In the genomic region with DNA sequence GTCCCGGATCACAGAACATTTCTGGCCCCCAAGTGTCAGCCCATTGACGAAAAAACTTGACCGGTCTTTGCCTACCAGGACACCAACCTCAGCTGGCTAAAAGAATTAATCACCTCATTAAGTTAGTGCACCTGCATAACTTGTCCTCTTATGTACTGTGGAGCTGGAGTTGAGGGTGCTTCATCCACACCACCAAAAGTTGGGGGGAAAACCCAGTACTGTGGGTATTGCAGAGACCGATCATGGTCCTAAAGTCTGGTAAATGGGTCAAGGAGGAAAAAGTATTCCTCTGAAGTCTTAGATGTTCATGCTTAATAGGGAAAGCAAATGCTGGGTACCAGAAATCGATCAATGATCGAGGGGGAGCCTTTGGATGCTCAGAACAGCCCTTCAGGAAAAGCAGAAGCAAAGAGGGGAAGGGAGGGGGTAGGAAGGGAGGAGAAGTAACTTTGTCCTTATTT, we compare ENCODE assay signal across 7 mouse cellular contexts. TPM values are rescaled to one million over a fixed set of nuclear protein-coding genes. Genes with fewer than 3 reads are reported as not detected.
A peak's percentile ranks its signal among the peaks of the same experiment; 100 is the strongest.
DNase-seq lines count a peak whose midpoint lies in the region; ATAC-seq and TF ChIP-seq lines count a peak whose summit lies in the region.

No protein-coding gene starts in this region.

- peak overlapping the region; percentile 98 for H3K4me2 ChIP-seq in forebrain, embryonic 16.5 days (ENCODE audit: low read length)
- peak overlapping the region; percentile 99 for H3K4me2 ChIP-seq in liver, embryonic 15.5 days
- H3K4me2 ChIP-seq in stomach, postnatal 0 days (replicated peaks; ENCODE audit: low read depth), result peak overlapping the region; percentile 90

- TF ChIP-seq EP300 in stomach, postnatal 0 days (optimal IDR thresholded peaks at IDR 0.05), result no peak

- no peak for ATAC-seq in forebrain, embryonic 16.5 days
- ATAC-seq in liver, embryonic 15.5 days (ENCODE audit: insufficient read depth), result no peak
- ATAC-seq in stomach, postnatal 0 days (ENCODE audit: low FRiP score, low TSS enrichment), result no peak

- H3K9me3 ChIP-seq in forebrain, embryonic 16.5 days (ENCODE audit: control insufficient read depth, low read length), result no peaks in the 10 kb centered on the region
- no peaks in the 10 kb centered on the region for H3K9me3 ChIP-seq in liver, embryonic 15.5 days (replicated peaks)
- no peaks in the 10 kb centered on the region for H3K9me3 ChIP-seq in stomach, postnatal 0 days (ENCODE audit: control insufficient read depth, low read length)

- no peak for DNase-seq in spleen, adult 2 months (ENCODE audit: low read depth in 1 of 2, low spot score in 2 of 2)
- DNase-seq in spleen, adult 18-20 months, result no peak
- no peak for DNase-seq in stomach, postnatal 0 days (ENCODE audit: low spot score)
- DNase-seq in adrenal gland, adult 2 months, result no peak
- DNase-seq in ovary, postnatal 14 days (ENCODE audit: low spot score), result no peak

- peaks cover 32% of the 10 kb centered on the region; the same call in 1 of the 2 replicates for H3K4me1 ChIP-seq in spleen, adult 2 months (ENCODE audit: control insufficient read depth, insufficient read depth, insufficient read length)
- H3K4me1 ChIP-seq in forebrain, embryonic 16.5 days (replicated peaks; ENCODE audit: control insufficient read depth, insufficient read depth, low read length), result peaks cover 47% of the 10 kb centered on the region
- peaks cover 83% of the 10 kb centered on the region for H3K4me1 ChIP-seq in liver, embryonic 15.5 days (replicated peaks)
- H3K4me1 ChIP-seq in stomach, postnatal 0 days (replicated peaks; ENCODE audit: control insufficient read depth, insufficient read depth), result peaks cover 5% of the 10 kb centered on the region

- peak overlapping the region; percentile 100 for H3K27ac ChIP-seq in spleen, adult 2 months (ENCODE audit: insufficient read depth, low read length)
- H3K27ac ChIP-seq in forebrain, embryonic 16.5 days (ENCODE audit: low read length), result peak overlapping the region; percentile 95; the same call in 1 of the 2 replicates
- peak overlapping the region; percentile 99 for H3K27ac ChIP-seq in liver, embryonic 15.5 days (replicated peaks)
- H3K27ac ChIP-seq in stomach, postnatal 0 days (replicated peaks), result peak overlapping the region; percentile 100

- peak overlapping the region; percentile 96 for H3K9ac ChIP-seq in forebrain, embryonic 16.5 days (replicated peaks; ENCODE audit: low read depth, low read length)
- peak overlapping the region; percentile 98 for H3K9ac ChIP-seq in liver, embryonic 15.5 days
- peak overlapping the region; percentile 99 for H3K9ac ChIP-seq in stomach, postnatal 0 days (ENCODE audit: low read length)

- TF ChIP-seq CTCF in spleen, adult 2 months (IDR thresholded peaks at IDR 0.05; ENCODE audit: extremely low read depth, insufficient read depth, insufficient read length, insufficient replicate concordance), result no peak
- no peak for TF ChIP-seq CTCF in stomach, postnatal 0 days (IDR thresholded peaks at IDR 0.05; ENCODE audit: low read depth)

- WGBS in spleen, adult 2 months, result 9% methylated on average over 6 of the region's 6 CpGs
- 65% methylated on average over 6 of the region's 6 CpGs for WGBS in forebrain, embryonic 16.5 days
- 13% methylated on average over 6 of the region's 6 CpGs for WGBS in liver, embryonic 15.5 days (ENCODE audit: insufficient replicate concordance)
- 23% methylated on average over 6 of the region's 6 CpGs for WGBS in stomach, postnatal 0 days

- no peak for TF ChIP-seq POLR2A in spleen, adult 2 months (IDR thresholded peaks at IDR 0.05; ENCODE audit: low read depth, low read length)

- peaks cover 44% of the 10 kb centered on the region for H3K36me3 ChIP-seq in spleen, adult 2 months (ENCODE audit: control insufficient read depth, insufficient read depth, low read length)
- peaks cover 23% of the 10 kb centered on the region for H3K36me3 ChIP-seq in forebrain, embryonic 16.5 days (ENCODE audit: control insufficient read depth, insufficient read depth)
- H3K36me3 ChIP-seq in liver, embryonic 15.5 days (replicated peaks), result peaks cover 44% of the 10 kb centered on the region
- peaks cover 14% of the 10 kb centered on the region for H3K36me3 ChIP-seq in stomach, postnatal 0 days (ENCODE audit: control insufficient read depth, insufficient read depth, low read length)

- peak overlapping the region; percentile 99 for H3K4me3 ChIP-seq in spleen, adult 2 months (ENCODE audit: extremely low read depth, insufficient read depth, insufficient read length)
- H3K4me3 ChIP-seq in forebrain, embryonic 16.5 days (replicated peaks; ENCODE audit: low read length), result peak overlapping the region; percentile 100
- H3K4me3 ChIP-seq in liver, embryonic 15.5 days (replicated peaks), result peak overlapping the region; percentile 99
- peak overlapping the region; percentile 100 for H3K4me3 ChIP-seq in stomach, postnatal 0 days (ENCODE audit: low read depth, low read length)

- H3K27me3 ChIP-seq in spleen, adult 2 months (ENCODE audit: control insufficient read depth, insufficient read depth, low read length), result no peaks in the 10 kb centered on the region
- H3K27me3 ChIP-seq in forebrain, embryonic 16.5 days (replicated peaks; ENCODE audit: control insufficient read depth, insufficient read depth, low read length), result no peaks in the 10 kb centered on the region
- peaks cover 16% of the 10 kb centered on the region for H3K27me3 ChIP-seq in liver, embryonic 15.5 days
- H3K27me3 ChIP-seq in stomach, postnatal 0 days (ENCODE audit: control insufficient read depth, insufficient read depth, low read length), result no peaks in the 10 kb centered on the region

RNA-seq across cellular contexts. Expression of a gene that starts 1.5 kb away (rescaled TPM):
- polyA plus RNA-seq in spleen, adult 2 months (2012; rRNA removed), result 2,122 and 3,201 TPM in 2 replicates
- polyA plus RNA-seq in forebrain, embryonic 16.5 days (2015; fragmentation: Nextera tagmentation; extraction: Ambion mirVana), result 642 and 656 TPM in 2 replicates
- 927 and 1,040 TPM in 2 replicates for polyA plus RNA-seq in liver, embryonic 15.5 days (2015; fragmentation: Nextera tagmentation; extraction: Ambion mirVana)
- polyA plus RNA-seq in stomach, postnatal 0 days (2015; fragmentation: Nextera tagmentation; extraction: Ambion mirVana), result 1,446 and 1,550 TPM in 2 replicates
- 100 to 1,000 TPM; 833 to 893 TPM for total RNA-seq in adrenal gland, adult 2 months (2021)
- polyA plus RNA-seq in adrenal gland, adult 2 months (2012; rRNA removed), result 2,948 and 4,143 TPM in 2 replicates

RNA-seq across cellular contexts. Expression of a gene that starts 4.1 kb away (rescaled TPM):
- polyA plus RNA-seq in spleen, adult 2 months (2012; rRNA removed), result 15.3 and 20.0 TPM in 2 replicates
- 6.5 and 8.2 TPM in 2 replicates for polyA plus RNA-seq in forebrain, embryonic 16.5 days (2015; fragmentation: Nextera tagmentation; extraction: Ambion mirVana)
- 10.8 and 18.2 TPM in 2 replicates for polyA plus RNA-seq in liver, embryonic 15.5 days (2015; fragmentation: Nextera tagmentation; extraction: Ambion mirVana)
- 9.6 and 10.8 TPM in 2 replicates for polyA plus RNA-seq in stomach, postnatal 0 days (2015; fragmentation: Nextera tagmentation; extraction: Ambion mirVana)
- 10 to 100 TPM; 18.3 to 67.6 TPM for total RNA-seq in adrenal gland, adult 2 months (2021)
- polyA plus RNA-seq in adrenal gland, adult 2 months (2012; rRNA removed), result 8.0 and 16.9 TPM in 2 replicates

RNA-seq across cellular contexts. Expression of a gene that starts 5.6 kb away (rescaled TPM):
- 73.0 and 78.7 TPM in 2 replicates for polyA plus RNA-seq in spleen, adult 2 months (2012; rRNA removed)
- 159 and 174 TPM in 2 replicates for polyA plus RNA-seq in forebrain, embryonic 16.5 days (2015; fragmentation: Nextera tagmentation; extraction: Ambion mirVana)
- polyA plus RNA-seq in liver, embryonic 15.5 days (2015; fragmentation: Nextera tagmentation; extraction: Ambion mirVana), result 70.3 and 79.4 TPM in 2 replicates
- polyA plus RNA-seq in stomach, postnatal 0 days (2015; fragmentation: Nextera tagmentation; extraction: Ambion mirVana), result 120 and 121 TPM in 2 replicates
- total RNA-seq in adrenal gland, adult 2 months (2021), result 100 to 1,000 TPM; 124 to 140 TPM
- polyA plus RNA-seq in adrenal gland, adult 2 months (2012; rRNA removed), result 118 and 139 TPM in 2 replicates

RNA-seq across cellular contexts. Expression of a gene that starts 5.9 kb away (rescaled TPM):
- 137 and 158 TPM in 2 replicates for polyA plus RNA-seq in spleen, adult 2 months (2012; rRNA removed)
- polyA plus RNA-seq in forebrain, embryonic 16.5 days (2015; fragmentation: Nextera tagmentation; extraction: Ambion mirVana), result 133 and 135 TPM in 2 replicates
- 76.8 and 80.4 TPM in 2 replicates for polyA plus RNA-seq in liver, embryonic 15.5 days (2015; fragmentation: Nextera tagmentation; extraction: Ambion mirVana)
- 62.8 and 70.5 TPM in 2 replicates for polyA plus RNA-seq in stomach, postnatal 0 days (2015; fragmentation: Nextera tagmentation; extraction: Ambion mirVana)
- 100 to 1,000 TPM in 1 of 2 experiments, 10 to 100 TPM in 1; 76.9 to 106 TPM for total RNA-seq in adrenal gland, adult 2 months (2021)
- polyA plus RNA-seq in adrenal gland, adult 2 months (2012; rRNA removed), result 91.4 and 101 TPM in 2 replicates

RNA-seq across cellular contexts. Expression of a gene that starts 14.0 kb away (rescaled TPM):
- 6.8 and 9.3 TPM in 2 replicates for polyA plus RNA-seq in spleen, adult 2 months (2012; rRNA removed)
- 0.15 and 0.17 TPM in 2 replicates for polyA plus RNA-seq in forebrain, embryonic 16.5 days (2015; fragmentation: Nextera tagmentation; extraction: Ambion mirVana)
- polyA plus RNA-seq in liver, embryonic 15.5 days (2015; fragmentation: Nextera tagmentation; extraction: Ambion mirVana), result 2.6 and 3.0 TPM in 2 replicates
- 0.06 and 0.07 TPM in 2 replicates for polyA plus RNA-seq in stomach, postnatal 0 days (2015; fragmentation: Nextera tagmentation; extraction: Ambion mirVana)
- under 1 TPM in 1 of 2 experiments, not detected in 1; 0.12 TPM for total RNA-seq in adrenal gland, adult 2 months (2021)
- 0.03 TPM in 1 of 2 replicates, not detected in the other for polyA plus RNA-seq in adrenal gland, adult 2 months (2012; rRNA removed)
